Mouse (Mus musculus) right cerebral cortex, postnatal 25 days (tissue): ENCODE measurements around the gene Arf1.

Experiments
- DNase-seq: peaks from one replicate; pipeline ENCODE4 v3.0.0; 2022

Arf1 gene

DNA sequence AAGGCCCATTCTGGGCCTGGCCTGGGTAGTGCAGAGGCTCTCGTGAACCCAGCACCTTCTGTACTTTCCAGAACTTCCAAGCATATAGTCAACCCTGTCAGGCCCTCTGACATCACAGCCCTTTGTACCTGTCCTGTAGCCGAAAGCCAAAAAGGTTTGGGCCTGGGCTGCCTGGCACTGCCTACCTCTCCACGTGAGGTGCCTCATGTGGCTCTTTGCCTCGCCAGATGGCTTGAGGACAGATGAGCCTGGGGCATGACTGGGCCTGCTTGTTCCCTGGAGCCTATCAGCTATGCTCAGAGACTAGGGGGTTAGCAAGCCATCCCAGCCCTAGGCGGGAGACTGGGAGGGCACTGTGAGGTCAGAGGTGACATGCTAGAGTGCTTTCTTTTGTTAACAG is 42.6 kb downstream of the Arf1 start:
- DNase-seq: no peak

DNA sequence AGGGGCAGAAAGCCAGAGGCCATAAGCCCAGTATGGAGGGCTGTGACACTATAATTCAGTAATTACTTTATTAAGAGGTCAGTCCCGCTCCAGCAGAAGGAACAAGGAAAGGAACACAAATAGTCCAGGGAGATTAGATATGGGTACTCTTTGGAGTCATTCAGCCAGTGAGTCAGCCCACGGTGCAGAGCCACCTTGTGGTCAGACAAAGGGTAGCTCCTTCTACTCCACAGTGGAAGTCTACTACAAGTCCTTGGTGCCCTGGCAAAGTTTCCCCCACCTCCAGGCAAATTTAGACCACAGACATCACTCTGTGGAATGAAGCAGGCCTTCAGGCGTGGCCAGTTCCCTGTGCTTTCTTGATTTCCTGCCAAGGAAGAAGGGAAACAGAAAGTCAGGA is 44.2 kb downstream of the Arf1 start:
- DNase-seq: peak; percentile 31

DNA sequence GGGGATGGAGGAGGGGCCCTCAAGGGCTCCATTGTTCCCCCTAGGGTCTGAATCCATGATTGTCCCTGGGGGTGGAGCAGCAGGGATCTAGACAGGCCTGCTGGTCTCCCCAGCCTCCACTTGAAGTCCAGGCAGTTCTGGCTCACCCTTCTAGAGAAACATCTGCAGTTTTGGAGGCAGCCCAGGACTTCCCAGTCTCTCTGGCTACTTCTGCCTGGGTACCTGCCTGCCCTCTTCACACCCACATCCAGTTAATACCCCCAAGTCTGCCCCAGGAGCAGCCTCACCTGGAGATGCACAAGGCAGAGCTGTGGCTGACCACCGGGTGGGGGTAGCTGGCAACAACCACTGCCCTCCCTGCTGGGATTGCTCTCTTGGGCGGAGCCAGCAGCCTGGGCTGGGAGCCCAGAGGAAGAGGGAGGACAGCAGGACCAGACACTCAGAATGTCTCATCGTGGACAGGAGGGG is 45.2 kb downstream of the Arf1 start, which contains the start of gene Gjc2:
TSS of gene Gjc2 (minus strand) at position 350 of the 468 bp plus-strand sequence.
- no peak for DNase-seq

DNA sequence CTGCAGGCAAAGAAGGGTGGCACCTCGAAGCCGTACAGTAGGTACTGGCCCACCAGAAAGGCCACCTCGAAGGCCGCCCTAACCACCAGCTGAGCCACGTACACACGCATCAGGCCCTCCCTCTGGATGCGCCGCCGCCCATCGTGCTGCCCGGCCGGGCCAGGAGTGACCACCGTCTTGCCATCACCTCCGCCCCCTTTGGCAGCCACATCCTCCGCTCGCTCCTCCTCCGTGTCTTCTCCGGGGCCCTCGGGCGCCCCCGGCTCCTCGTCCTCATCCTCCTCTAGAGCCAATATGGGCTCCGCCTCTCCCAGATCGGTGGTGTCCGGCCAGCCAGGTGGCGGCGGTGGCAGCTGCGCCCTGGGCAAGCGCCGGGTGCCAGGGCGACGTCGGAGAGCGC is 51.1 kb downstream of the Arf1 start:
- DNase-seq: no peak

DNA sequence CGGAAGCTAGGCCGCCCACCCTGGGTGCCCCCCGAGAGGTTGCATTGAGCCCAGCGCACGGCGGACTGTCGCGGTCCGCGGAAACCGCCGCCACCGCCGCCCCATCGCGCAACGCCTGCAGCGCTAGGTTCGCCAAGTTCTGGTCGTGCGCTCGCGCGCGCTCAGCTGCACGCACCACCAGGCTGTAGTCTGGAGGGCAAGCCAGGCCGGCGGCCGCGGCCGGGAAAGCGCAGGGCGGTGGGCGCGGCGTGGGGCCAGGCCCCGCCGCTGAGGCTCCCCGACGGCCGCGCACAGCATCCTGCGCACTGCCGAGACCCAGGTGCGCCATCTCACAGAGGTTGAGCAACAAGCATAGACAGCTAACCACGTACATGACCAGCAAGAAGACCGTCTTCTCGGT is 51.6 kb downstream of the Arf1 start:
- DNase-seq: no peak

DNA sequence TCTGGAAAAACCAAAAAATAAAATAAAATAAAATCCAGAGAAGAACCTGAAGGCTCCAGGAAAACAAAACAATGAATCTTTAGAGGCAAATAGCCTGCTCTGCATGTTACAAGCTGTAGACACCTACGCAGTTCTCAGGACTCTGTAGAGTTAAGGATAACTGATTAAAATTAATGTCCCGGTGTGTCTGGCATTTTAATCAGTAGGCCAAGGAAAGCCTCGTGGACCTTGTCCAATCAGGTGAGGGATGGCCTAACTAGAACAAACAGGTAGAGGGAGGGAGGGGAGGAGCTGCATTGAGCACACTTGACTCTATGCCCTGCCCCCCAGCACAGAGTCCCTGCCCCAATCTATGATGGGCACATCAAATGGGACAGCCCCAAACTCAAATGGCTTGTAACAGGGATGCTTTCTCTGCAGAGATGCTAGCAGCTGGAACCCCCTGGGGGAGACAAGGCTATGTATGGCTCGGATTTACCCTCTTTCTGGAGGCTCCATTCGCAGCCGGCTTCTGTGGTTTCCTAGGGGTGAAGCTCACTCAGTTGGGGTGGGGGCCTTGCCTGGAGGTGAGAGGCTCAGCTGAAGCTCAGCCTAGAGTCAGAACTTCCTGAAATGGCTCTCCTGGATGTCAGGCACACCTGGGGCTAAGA is 53.8 kb downstream of the Arf1 start:
- DNase-seq: no peak

DNA sequence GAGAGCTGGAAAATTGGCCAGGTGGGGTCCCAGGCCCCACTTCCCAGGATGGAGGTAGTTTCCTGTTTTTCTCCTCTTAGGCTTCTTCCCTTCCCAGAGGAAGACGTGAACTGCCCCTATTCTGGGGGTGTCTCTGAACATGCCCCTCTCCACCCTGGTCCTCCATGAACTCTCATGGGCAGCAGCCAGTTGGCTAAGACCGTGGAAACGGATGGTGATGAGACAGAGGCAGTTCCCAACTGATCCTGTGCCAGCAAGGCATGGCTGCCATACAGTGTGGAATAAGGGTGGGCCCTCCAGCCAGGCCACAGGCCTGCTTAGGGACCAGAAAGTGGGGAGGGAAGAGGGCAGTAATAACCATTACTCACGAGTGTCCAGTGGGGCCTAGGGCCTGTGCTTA is 57.5 kb downstream of the Arf1 start:
- no peak for DNase-seq

DNA sequence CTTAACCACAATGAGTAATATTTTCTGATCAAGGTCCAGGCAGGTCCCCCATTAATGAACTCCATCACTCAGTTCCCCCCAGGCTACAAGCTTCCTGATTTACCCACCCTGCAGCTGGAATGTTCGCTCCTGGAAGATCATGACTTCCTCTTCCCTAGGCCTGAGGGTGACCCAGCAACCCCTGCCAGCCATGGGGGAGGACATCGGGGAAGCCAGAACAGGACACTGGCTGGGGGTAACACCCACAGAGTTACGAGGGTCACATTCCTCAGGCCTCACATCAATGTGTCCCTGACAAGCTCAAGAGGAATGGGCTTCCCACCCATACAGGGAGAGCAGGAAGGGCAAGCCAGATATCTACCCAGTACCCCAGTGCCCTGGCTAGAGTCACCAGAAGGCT is 58.3 kb downstream of the Arf1 start:
- DNase-seq: no peak

DNA sequence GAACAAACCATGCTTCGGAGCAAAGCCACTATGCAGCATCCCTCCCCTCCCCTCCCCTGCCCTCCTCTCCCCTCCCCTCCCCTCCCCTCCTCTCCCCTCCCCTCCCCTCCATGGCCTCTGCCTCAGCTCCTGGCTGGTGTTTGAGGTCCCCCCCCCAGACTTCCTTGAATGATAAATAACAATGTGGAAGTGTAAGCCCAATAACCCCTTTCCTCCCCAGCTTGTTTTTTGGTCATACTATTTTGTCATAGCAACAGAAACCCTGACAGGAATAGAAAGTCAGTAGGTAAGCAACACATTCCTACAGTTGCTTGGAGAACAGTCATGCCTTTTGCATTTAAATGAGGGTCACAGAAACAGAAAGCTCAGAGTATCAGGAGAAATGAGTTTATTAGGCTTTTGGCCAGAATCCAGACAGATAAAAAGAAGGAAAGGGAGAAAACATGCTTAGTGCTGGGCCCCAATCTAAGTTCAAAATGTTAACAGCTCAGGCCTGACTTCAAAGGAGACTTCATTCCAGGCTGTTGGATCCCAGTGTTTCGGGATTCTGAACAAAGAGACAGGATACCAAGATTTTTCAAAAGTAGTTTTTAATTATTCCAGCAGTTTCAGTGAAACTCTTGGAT is 62.3 kb downstream of the Arf1 start:
- no peak for DNase-seq

DNA sequence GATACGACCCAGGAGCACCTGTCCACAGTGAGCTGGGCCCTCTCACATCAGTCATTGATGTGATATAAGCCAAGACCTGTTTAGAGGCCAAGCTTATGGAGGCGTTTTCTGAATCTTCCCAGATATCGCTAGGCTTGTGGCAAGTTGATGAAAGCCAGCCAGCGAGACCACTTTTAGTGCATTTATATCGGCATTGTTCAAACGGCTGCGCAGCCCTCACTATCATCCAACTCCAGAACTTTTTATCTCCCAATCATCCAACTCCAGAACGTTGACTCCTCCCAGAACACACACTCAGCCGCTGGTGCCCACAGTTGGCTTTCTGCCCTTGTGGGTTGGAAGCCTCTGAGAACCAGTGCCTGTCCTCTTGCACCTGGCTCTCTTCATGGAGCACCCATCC is 63.7 kb downstream of the Arf1 start:
- no peak for DNase-seq

DNA sequence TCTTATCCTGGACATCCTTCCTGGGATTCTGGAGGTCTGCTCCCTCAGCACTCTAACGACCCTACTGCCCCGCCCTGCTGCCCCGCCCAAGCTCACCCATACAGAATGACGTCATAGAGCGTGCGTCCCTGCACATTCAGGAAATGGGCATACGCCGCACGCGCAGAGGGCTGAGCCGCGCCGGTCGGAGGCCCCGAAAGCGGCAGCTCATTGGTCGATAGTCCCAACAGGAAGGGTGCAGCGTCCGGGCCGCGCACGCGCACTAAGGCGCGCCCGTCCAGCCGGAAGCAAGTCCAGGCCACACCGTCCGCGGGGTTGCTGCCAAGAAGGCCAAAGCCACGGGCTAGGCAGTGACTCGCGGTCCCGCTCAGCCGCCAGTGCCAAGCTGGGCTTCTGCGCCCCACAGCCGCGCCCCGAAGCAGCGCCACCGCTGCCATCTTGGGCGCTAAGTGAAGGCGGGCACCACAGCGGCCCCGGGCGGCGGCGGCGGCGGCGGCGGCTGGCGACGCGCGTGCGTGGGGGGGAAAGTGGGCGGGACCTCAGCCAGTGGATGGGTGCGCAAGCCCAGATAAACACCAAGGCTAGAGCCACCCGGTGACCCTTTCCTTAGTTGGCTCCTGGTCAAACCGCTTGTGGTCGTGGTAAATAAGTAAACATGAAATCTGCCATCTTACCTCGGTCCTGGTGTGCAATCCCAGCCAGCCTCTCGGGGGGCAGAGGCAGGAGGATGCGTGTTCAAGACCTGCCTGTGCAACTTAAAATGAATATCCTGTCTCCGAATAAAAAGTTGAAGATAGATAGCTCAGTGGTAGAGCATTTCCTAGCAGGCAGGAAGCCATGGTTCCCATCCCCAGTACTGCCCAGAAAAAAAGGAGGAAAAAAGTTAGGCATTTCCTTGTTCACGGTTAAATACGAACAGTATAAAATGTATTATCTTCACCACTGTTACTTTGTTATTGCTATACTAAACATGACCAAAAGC is 64.5 kb downstream of the Arf1 start, which contains the start of gene Iba57:
TSS of gene Iba57 (minus strand) at position 485 of the 982 bp plus-strand sequence.
- peak; percentile 98 for DNase-seq

DNA sequence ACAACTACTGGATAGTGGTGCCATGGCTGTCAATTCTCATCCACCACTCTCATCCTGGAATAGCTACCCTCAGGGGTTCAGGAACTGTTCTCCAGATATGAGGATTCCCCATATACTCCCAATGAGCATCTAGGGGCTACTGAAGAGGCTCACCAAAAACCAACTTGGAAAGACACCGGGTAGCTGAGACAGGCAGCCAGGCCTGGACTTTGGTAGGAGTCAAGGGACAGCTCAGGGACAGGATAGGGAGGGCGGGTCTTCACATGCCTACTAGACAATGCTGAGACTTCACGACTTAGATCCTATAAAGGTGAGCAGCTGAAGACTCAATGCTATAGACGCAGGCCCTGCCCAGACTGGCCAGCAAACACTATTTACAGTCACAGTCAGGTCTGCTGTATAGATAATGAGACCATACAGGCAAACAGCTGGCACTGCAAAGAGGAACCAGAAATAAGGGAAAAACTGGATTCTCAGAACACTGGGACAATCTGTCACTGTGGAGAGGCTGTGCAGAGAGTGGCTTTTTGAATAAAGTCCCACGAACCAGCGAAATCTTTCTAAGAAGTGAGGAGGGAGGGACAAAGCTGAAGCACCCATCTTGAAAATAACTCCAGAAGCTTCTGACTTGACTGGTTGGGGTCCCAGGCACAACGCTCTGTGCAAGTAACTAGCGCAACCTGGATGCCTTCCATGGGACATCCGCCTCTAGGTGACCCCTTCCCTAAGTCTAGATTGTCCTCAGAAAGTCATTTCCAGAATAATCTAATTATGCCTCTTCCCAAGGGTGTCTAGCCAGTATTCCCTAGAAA is 65.4 kb downstream of the Arf1 start:
- DNase-seq: no peak
